Mouse (Mus musculus) embryonic facial prominence, embryonic 11.5 days (tissue): ENCODE data around the gene Hyal1. TPM values are rescaled to one million over a fixed set of nuclear protein-coding genes. Genes with fewer than 3 reads are reported as not detected.

Experiments used
- ATAC-seq: fragments of 200-750 bp; cut with Nextera tagmentation; replicated peaks from 2 replicates; pipeline ENCODE4 v1.8.0; 2017; ENCODE audit warnings: low read depth; ENCODE audit not compliant: insufficient number of reproducible peaks, low FRiP score, low TSS enrichment
- DNase-seq: peaks from one replicate; pipeline ENCODE4 v3.0.0-alpha.2; 2015; ENCODE audit warnings: low spot score
- H3K27ac ChIP-seq: fragments of 300-500 bp; sonication (generic); replicated peaks from 2 replicates; pipeline ENCODE4 v1.5.1; 2014; ENCODE audit warnings: mild to moderate bottlenecking, low read depth, low read length, control low read depth
- H3K27me3 ChIP-seq: fragments of 300-500 bp; sonication (generic); 2 replicates; pipeline ENCODE4 v1.6.1; 2014; ENCODE audit warnings: mild to moderate bottlenecking, low read length, moderate library complexity, mixed read lengths; ENCODE audit not compliant: control insufficient read depth, insufficient read depth
- H3K36me3 ChIP-seq: fragments of 300-500 bp; sonication (generic); replicated peaks from 2 replicates; pipeline ENCODE4 v1.6.1; 2014; ENCODE audit warnings: low read depth, mild to moderate bottlenecking, low read length, moderate library complexity, mixed read lengths; ENCODE audit not compliant: control insufficient read depth, insufficient read depth
- H3K4me1 ChIP-seq: fragments of 300-500 bp; sonication (generic); 2 replicates; pipeline ENCODE4 v1.6.1; 2014; ENCODE audit warnings: low read length, mixed read lengths; ENCODE audit not compliant: control insufficient read depth, insufficient read depth
- H3K4me2 ChIP-seq: fragments of 300-500 bp; sonication (generic); 2 replicates; pipeline ENCODE4 v1.6.1; 2014; ENCODE audit warnings: low read depth, mild to moderate bottlenecking, control low read depth, low read length, moderate library complexity
- H3K4me3 ChIP-seq: fragments of 300-500 bp; sonication (generic); 2 replicates; pipeline ENCODE4 v1.5.1; 2014; ENCODE audit warnings: low read depth, low read length, control low read depth
- H3K9ac ChIP-seq: fragments of 300-500 bp; sonication (generic); replicated peaks from 2 replicates; pipeline ENCODE4 v1.6.1; 2014; ENCODE audit warnings: mild to moderate bottlenecking, control low read depth, low read length
- H3K9me3 ChIP-seq: fragments of 300-500 bp; sonication (generic); replicated peaks from 2 replicates; pipeline ENCODE4 v1.6.1; 2016; ENCODE audit warnings: mild to moderate bottlenecking, low read length, inconsistent platforms, mixed read lengths; ENCODE audit not compliant: control insufficient read depth
- WGBS: fragments of 180-500 bp; shearing (Covaris S2); extraction: QIAGEN DNeasy Blood & Tissue Kit; methylation state at CpG from one replicate; pipeline ENCODE4 v1.1.7; 2014; 5-methylcytosine and 5-hydroxymethylcytosine counted together
- polyA plus RNA-seq: library from polyadenylated mRNA; unstranded; fragments of >200 nt; fragmentation: Nextera tagmentation; extraction: Ambion mirVana; gene quantifications from 2 replicates; pipeline ENCODE4 v1.2.1, GENCODE M21; 2014

The Hyal1 gene
- polyA plus RNA-seq, 1 experiment from 2014 or later: 5.3 TPM

- DNase-seq (peak; percentile 83), ATAC-seq (no peak)
- no peak overlapping the region for H3K4me2 ChIP-seq
- no peaks in the 10 kb centered on the region; the same call in none of the 2 replicates for H3K4me1 ChIP-seq
- H3K9me3 ChIP-seq: no peaks in the 10 kb centered on the region
- H3K36me3 ChIP-seq: no peaks in the 10 kb centered on the region; the same call in 1 of the 2 replicates
- H3K9ac ChIP-seq: no peak overlapping the region
- H3K4me3 ChIP-seq: no peak overlapping the region
- 13% methylated on average over 3 of the region's 3 CpGs for WGBS
- no peak overlapping the region for H3K27ac ChIP-seq
- 0 out of 2 replicates have a peak, but pooled peaks cover under 1% of the 10 kb centered on the region for H3K27me3 ChIP-seq
Observed at GRCm38 (mm10) chr9:107545602-107546001, 31.1 kb upstream of the Hyal1 start.

- H3K9ac ChIP-seq: no peak within 1 kb of the TSS
- peak within 1 kb of the TSS; percentile 44 for H3K4me2 ChIP-seq
- WGBS: 5% methylated on average over 20 of the region's 20 CpGs
- no peaks in the 10 kb centered on the region; the same call in 1 of the 2 replicates for H3K36me3 ChIP-seq
- no peaks in the 10 kb centered on the region; the same call in none of the 2 replicates for H3K4me1 ChIP-seq
- no peaks in the 10 kb centered on the region for H3K9me3 ChIP-seq
- H3K4me3 ChIP-seq: no peak within 1 kb of the TSS; the same call in 1 of the 2 replicates
- H3K27ac ChIP-seq: no peak within 1 kb of the TSS
- DNase-seq (peak; percentile 98), ATAC-seq (peak; percentile 64)
- peaks cover 5% of the 10 kb centered on the region; the same call in 1 of the 2 replicates for H3K27me3 ChIP-seq
Observed at GRCm38 (mm10) chr9:107547026-107547425, 29.7 kb upstream of the Hyal1 start, which contains the start of gene Zmynd10. Gene Zmynd10, plus strand, starts transcription at chr9:107547298.

- H3K27ac ChIP-seq: no peak overlapping the region
- H3K27me3 ChIP-seq: peaks cover 5% of the 10 kb centered on the region; the same call in 1 of the 2 replicates
- ATAC-seq: no peak
- no peaks in the 10 kb centered on the region; the same call in 1 of the 2 replicates for H3K36me3 ChIP-seq
- no peaks in the 10 kb centered on the region; the same call in 1 of the 2 replicates for H3K4me1 ChIP-seq
- WGBS: 78% methylated on average over 5 of the region's 5 CpGs
- H3K9ac ChIP-seq: no peak overlapping the region
- DNase-seq: no peak
- no peak overlapping the region for H3K4me3 ChIP-seq
- no peak overlapping the region for H3K4me2 ChIP-seq
- H3K9me3 ChIP-seq: no peaks in the 10 kb centered on the region
Observed at GRCm38 (mm10) chr9:107547957-107548356, 28.8 kb upstream of the Hyal1 start.

- no peak overlapping the region for H3K4me3 ChIP-seq
- peaks cover 5% of the 10 kb centered on the region; the same call in 1 of the 2 replicates for H3K27me3 ChIP-seq
- no peak overlapping the region for H3K4me2 ChIP-seq
- no peaks in the 10 kb centered on the region for H3K9me3 ChIP-seq
- H3K27ac ChIP-seq: no peak overlapping the region
- H3K4me1 ChIP-seq: no peaks in the 10 kb centered on the region; the same call in 1 of the 2 replicates
- no peak overlapping the region for H3K9ac ChIP-seq
- no peaks in the 10 kb centered on the region; the same call in 1 of the 2 replicates for H3K36me3 ChIP-seq
- DNase-seq (no peak), ATAC-seq (no peak)
- WGBS: 85% methylated on average over 10 of the region's 10 CpGs
Observed at GRCm38 (mm10) chr9:107548820-107549219, 27.9 kb upstream of the Hyal1 start.

GRCm38 (mm10) chr9:107549297-107550074 is 27.2 kb upstream of the Hyal1 start:
- WGBS: 81% methylated on average over 20 of the region's 20 CpGs
- Histone ChIP-seq H3K4me1 (no peaks in the 10 kb centered on the region; the same call in 1 of the 2 replicates), H3K36me3 (no peaks in the 10 kb centered on the region; the same call in 1 of the 2 replicates), H3K27me3 (peaks cover 5% of the 10 kb centered on the region; the same call in 1 of the 2 replicates), H3K4me3 (no peak overlapping the region), H3K4me2 (no peak overlapping the region), H3K9ac (no peak overlapping the region), H3K9me3 (no peaks in the 10 kb centered on the region), H3K27ac (no peak overlapping the region)
- no peak for ATAC-seq
- DNase-seq: no peak

- Histone ChIP-seq H3K9ac (peak overlapping the region; percentile 82; the same call in 1 of the 2 replicates), H3K36me3 (no peaks in the 10 kb centered on the region), H3K9me3 (no peaks in the 10 kb centered on the region), H3K4me3 (peak overlapping the region; percentile 50), H3K4me2 (peak overlapping the region; percentile 92), H3K27ac (no peak overlapping the region), H3K27me3 (peaks cover 5% of the 10 kb centered on the region; the same call in 1 of the 2 replicates), H3K4me1 (no peaks in the 10 kb centered on the region; the same call in 1 of the 2 replicates)
- ATAC-seq: no peak
- DNase-seq: no peak
- 20% methylated on average over 23 of the region's 23 CpGs for WGBS
Observed at GRCm38 (mm10) chr9:107550491-107551116, 26.1 kb upstream of the Hyal1 start.

- H3K4me1 ChIP-seq: no peaks in the 10 kb centered on the region; the same call in none of the 2 replicates
- no peak within 1 kb of the TSS for H3K27ac ChIP-seq
- H3K4me3 ChIP-seq: peak within 1 kb of the TSS; percentile 50
- no peaks in the 10 kb centered on the region for H3K9me3 ChIP-seq
- peak within 1 kb of the TSS; percentile 92 for H3K4me2 ChIP-seq
- no peaks in the 10 kb centered on the region for H3K36me3 ChIP-seq
- ATAC-seq: peak; percentile 10
- H3K27me3 ChIP-seq: peaks cover 5% of the 10 kb centered on the region; the same call in 1 of the 2 replicates
- H3K9ac ChIP-seq: peak within 1 kb of the TSS; percentile 82
- peak; percentile 78 for DNase-seq
- under 1% methylated on average over 54 of the region's 63 CpGs for WGBS
Observed at GRCm38 (mm10) chr9:107551117-107551889, 25.4 kb upstream of the Hyal1 start, which contains the start of gene Rassf1. Gene Rassf1, plus strand, starts transcription at chr9:107551555.
